Mouse (Mus musculus): Measurements from ENCODE around the gene Rhox3a. TPM values are rescaled to one million over a fixed set of nuclear protein-coding genes. Genes with fewer than 3 reads are reported as not detected.
"Not testable (repeated sequence)": the region's sequence is repeated elsewhere in the genome, so short reads cannot be mapped to it uniquely, and the experiment has no call there.

Rhox3a gene
- not detected in 2 replicates for polyA plus RNA-seq (2014; fragmentation: Nextera tagmentation; extraction: Ambion mirVana)

DNA sequence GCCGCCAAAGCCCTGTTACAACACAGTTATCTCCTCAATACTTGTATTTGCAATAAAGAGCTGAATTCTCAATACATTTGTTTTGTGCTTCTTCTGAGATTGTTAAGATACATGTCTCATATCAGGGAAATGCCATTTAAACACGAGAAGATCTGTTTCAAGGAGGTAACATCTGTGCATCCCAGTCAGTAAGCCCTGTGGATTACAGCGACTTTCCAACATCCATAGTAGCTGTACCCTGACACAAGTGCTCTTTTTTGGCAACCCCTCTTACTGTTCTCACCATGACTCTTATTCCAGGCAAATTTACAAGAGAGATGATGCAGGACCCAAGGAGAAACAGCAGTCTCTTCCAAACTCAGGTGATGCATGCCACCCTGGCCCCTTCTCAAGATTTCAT is at the start of gene Rhox3a:
Gene Rhox3a, plus strand, starts transcription at position 301 of the 400 bp plus-strand sequence.
- H3K27ac ChIP-seq; H3K4me3 ChIP-seq (replicated peaks; ENCODE audit: low read length); H3K9me3 ChIP-seq (ENCODE audit: control insufficient read depth, low read length); DNase-seq (ENCODE audit: low spot score); H3K27me3 ChIP-seq (ENCODE audit: control insufficient read depth, insufficient read depth, low read length); H3K9ac ChIP-seq; H3K36me3 ChIP-seq (replicated peaks; ENCODE audit: control insufficient read depth, insufficient read depth); ATAC-seq (ENCODE audit: low FRiP score); H3K4me1 ChIP-seq (replicated peaks; ENCODE audit: control insufficient read depth, insufficient read depth, low read length); H3K4me2 ChIP-seq (replicated peaks): not testable (repeated sequence)
- 100% methylated on average over 1 of the region's 3 CpGs for WGBS

DNA sequence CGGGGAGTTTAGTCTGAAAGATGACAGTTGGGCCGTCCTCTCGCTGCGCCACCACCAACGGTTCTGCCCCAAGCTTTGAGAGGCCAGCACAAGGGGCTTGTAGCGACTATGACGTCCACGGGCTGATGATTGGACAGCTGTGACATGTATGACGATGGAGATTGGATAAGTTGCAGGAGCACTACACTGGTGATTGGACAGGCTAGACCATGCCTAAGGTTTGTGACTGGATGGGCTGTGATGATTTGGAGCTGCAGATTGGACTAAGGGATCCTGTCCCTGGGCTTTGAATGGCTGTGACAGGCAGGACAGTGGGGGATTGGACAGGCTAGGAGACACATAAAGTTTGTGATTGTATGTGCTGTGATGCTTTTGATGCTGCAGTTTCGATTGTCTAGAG is 38.8 kb upstream of the Rhox3a start, which contains the start of gene Gm9:
Gene Gm9, minus strand, starts transcription at position 101 of the 400 bp plus-strand sequence.
- Histone ChIP-seq H3K9ac (no peak within 1 kb of the TSS), H3K27me3 (ENCODE audit: control insufficient read depth, insufficient read depth, low read length) (no peaks in the 10 kb centered on the region), H3K4me2 (replicated peaks) (no peak within 1 kb of the TSS), H3K36me3 (replicated peaks; ENCODE audit: control insufficient read depth, insufficient read depth) (no peaks in the 10 kb centered on the region), H3K4me3 (replicated peaks; ENCODE audit: low read length) (no peak within 1 kb of the TSS), H3K9me3 (ENCODE audit: control insufficient read depth, low read length) (no peaks in the 10 kb centered on the region), H3K4me1 (replicated peaks; ENCODE audit: control insufficient read depth, insufficient read depth, low read length) (no peaks in the 10 kb centered on the region), H3K27ac (no peak within 1 kb of the TSS)
- DNase-seq (ENCODE audit: low spot score) (no peak), ATAC-seq (ENCODE audit: low FRiP score) (no peak)
- WGBS = 91% methylated on average over 10 of the region's 10 CpGs

DNA sequence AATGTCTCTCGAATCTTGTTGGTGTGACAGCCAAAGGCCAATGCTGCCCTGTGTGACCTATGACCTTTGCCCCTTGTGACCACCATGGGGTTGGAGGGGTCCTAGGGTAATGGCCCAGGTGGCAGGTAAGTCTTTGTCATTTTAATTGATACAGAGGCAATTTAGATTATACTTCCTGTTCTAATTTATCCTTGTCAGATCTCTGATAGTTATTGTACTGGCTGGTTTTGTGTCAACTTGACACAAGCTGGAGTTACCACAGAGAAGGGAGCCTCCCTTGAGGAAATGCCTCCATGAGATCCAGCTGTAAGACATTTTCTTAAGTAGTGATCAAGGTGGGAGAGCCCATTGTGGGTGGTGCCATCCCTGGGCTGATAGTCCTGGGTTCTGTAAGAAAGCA is 27.6 kb upstream of the Rhox3a start, which contains the start of gene Rhox1:
Gene Rhox1, minus strand, starts transcription at position 101 of the 400 bp plus-strand sequence.
- not testable (repeated sequence) for H3K9me3 ChIP-seq (ENCODE audit: control insufficient read depth, low read length); ATAC-seq (ENCODE audit: low FRiP score); H3K4me1 ChIP-seq (replicated peaks; ENCODE audit: control insufficient read depth, insufficient read depth, low read length); H3K4me2 ChIP-seq (replicated peaks); DNase-seq (ENCODE audit: low spot score); H3K27ac ChIP-seq; H3K27me3 ChIP-seq (ENCODE audit: control insufficient read depth, insufficient read depth, low read length); H3K36me3 ChIP-seq (replicated peaks; ENCODE audit: control insufficient read depth, insufficient read depth); H3K4me3 ChIP-seq (replicated peaks; ENCODE audit: low read length); H3K9ac ChIP-seq
- WGBS = 85% methylated on average over 1 of the region's 1 CpGs

DNA sequence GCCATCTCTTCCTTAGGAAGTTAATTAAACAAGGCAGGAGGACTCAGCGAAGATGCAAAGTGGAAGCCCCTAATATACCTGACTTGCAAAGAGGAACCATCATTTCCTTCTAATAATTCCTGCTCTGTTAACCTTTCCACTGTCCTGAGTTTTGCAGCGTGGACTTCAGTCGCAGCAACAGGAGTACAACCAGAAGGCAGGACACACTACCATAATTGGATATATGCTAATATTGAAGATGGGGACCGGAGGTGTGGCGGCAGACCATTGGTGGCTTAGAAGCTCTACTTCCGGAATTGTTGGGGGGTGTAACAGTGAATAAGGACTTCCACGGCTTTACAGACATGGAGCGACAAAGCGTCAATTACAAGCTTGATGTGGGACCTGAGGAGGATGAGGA is 5.0 kb upstream of the Rhox3a start, which contains the start of gene Rhox2a:
Gene Rhox2a, plus strand, starts transcription at position 301 of the 400 bp plus-strand sequence.
- not testable (repeated sequence) for H3K27ac ChIP-seq; H3K4me3 ChIP-seq (replicated peaks; ENCODE audit: low read length); ATAC-seq (ENCODE audit: low FRiP score); H3K4me1 ChIP-seq (replicated peaks; ENCODE audit: control insufficient read depth, insufficient read depth, low read length); H3K9ac ChIP-seq; H3K27me3 ChIP-seq (ENCODE audit: control insufficient read depth, insufficient read depth, low read length); H3K9me3 ChIP-seq (ENCODE audit: control insufficient read depth, low read length); H3K4me2 ChIP-seq (replicated peaks); H3K36me3 ChIP-seq (replicated peaks; ENCODE audit: control insufficient read depth, insufficient read depth); DNase-seq (ENCODE audit: low spot score)
- no CpG with 5 or more reads among the region's 9 CpGs for WGBS

DNA sequence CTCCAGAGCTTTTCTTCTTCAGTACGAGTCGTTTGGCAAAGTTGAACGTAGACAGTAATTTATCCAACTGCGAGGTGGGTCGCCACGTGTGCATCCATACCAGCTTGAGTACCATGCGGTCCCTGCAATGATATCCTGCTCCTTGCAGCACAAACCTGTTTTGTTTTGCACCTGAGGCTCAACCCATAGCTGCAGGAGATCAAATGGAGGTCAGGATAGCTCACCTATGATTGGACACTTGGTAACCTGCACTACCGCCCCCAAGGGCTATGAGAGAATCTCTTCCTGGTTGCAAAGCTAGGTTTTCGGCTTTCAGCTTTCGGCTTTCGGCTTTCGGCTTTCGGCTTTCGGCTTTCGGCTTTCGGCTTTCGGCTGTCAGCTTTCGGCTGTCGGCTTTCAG is 15.3 kb downstream of the Rhox3a start, which contains the start of gene Rhox4a:
Gene Rhox4a, plus strand, starts transcription at position 301 of the 400 bp plus-strand sequence.
- not testable (repeated sequence) for H3K9ac ChIP-seq; H3K36me3 ChIP-seq (replicated peaks; ENCODE audit: control insufficient read depth, insufficient read depth); H3K9me3 ChIP-seq (ENCODE audit: control insufficient read depth, low read length); DNase-seq (ENCODE audit: low spot score); H3K4me2 ChIP-seq (replicated peaks); H3K4me3 ChIP-seq (replicated peaks; ENCODE audit: low read length); H3K27ac ChIP-seq; ATAC-seq (ENCODE audit: low FRiP score); H3K27me3 ChIP-seq (ENCODE audit: control insufficient read depth, insufficient read depth, low read length); H3K4me1 ChIP-seq (replicated peaks; ENCODE audit: control insufficient read depth, insufficient read depth, low read length)
- WGBS = 94% methylated on average over 11 of the region's 19 CpGs

Other genes starting within 250 kb of the Rhox3a start
- not detected in 2 replicates for gene Sowahd, start 201.1 kb upstream of the Rhox3a start, polyA plus RNA-seq (2014; fragmentation: Nextera tagmentation; extraction: Ambion mirVana)
- 293 and 367 TPM in 2 replicates for gene Rpl39, start 164.5 kb upstream of the Rhox3a start, polyA plus RNA-seq (2014; fragmentation: Nextera tagmentation; extraction: Ambion mirVana)
- 20.6 and 23.4 TPM in 2 replicates for gene Upf3b, start 139.6 kb upstream of the Rhox3a start, polyA plus RNA-seq (2014; fragmentation: Nextera tagmentation; extraction: Ambion mirVana)
- gene Nkap, start 123.1 kb upstream of the Rhox3a start, polyA plus RNA-seq (2014; fragmentation: Nextera tagmentation; extraction: Ambion mirVana) = 23.5 and 23.8 TPM in 2 replicates
- 0.14 and 0.35 TPM in 2 replicates for gene Akap14, start 81.1 kb upstream of the Rhox3a start, polyA plus RNA-seq (2014; fragmentation: Nextera tagmentation; extraction: Ambion mirVana)
- gene Ndufa1, start 58.8 kb upstream of the Rhox3a start, polyA plus RNA-seq (2014; fragmentation: Nextera tagmentation; extraction: Ambion mirVana) = 720 and 850 TPM in 2 replicates
- gene Rnf113a1, start 58.7 kb upstream of the Rhox3a start, polyA plus RNA-seq (2014; fragmentation: Nextera tagmentation; extraction: Ambion mirVana) = 23.3 and 28.3 TPM in 2 replicates
- not detected in 2 replicates for gene Gm9, start 38.9 kb upstream of the Rhox3a start, polyA plus RNA-seq (2014; fragmentation: Nextera tagmentation; extraction: Ambion mirVana)
- gene Rhox1, start 27.7 kb upstream of the Rhox3a start, polyA plus RNA-seq (2014; fragmentation: Nextera tagmentation; extraction: Ambion mirVana) = not detected in 2 replicates
- not detected in 2 replicates for gene Rhox2a, start 4.9 kb upstream of the Rhox3a start, polyA plus RNA-seq (2014; fragmentation: Nextera tagmentation; extraction: Ambion mirVana)
- gene Rhox4a, start 15.4 kb downstream of the Rhox3a start, polyA plus RNA-seq (2014; fragmentation: Nextera tagmentation; extraction: Ambion mirVana) = not detected in 2 replicates
- not detected in 2 replicates for gene Rhox3a2, start 130.1 kb downstream of the Rhox3a start, polyA plus RNA-seq (2014; fragmentation: Nextera tagmentation; extraction: Ambion mirVana)
- not detected in 2 replicates for gene Rhox4a2, start 140.9 kb downstream of the Rhox3a start, polyA plus RNA-seq (2014; fragmentation: Nextera tagmentation; extraction: Ambion mirVana)
- not detected in 2 replicates for gene Rhox2b, start 162.1 kb downstream of the Rhox3a start, polyA plus RNA-seq (2014; fragmentation: Nextera tagmentation; extraction: Ambion mirVana)
- not detected in 2 replicates for gene Rhox4b, start 182.6 kb downstream of the Rhox3a start, polyA plus RNA-seq (2014; fragmentation: Nextera tagmentation; extraction: Ambion mirVana)
- not detected in 2 replicates for gene Rhox2c, start 203.8 kb downstream of the Rhox3a start, polyA plus RNA-seq (2014; fragmentation: Nextera tagmentation; extraction: Ambion mirVana)
- gene Rhox3c, start 208.7 kb downstream of the Rhox3a start, polyA plus RNA-seq (2014; fragmentation: Nextera tagmentation; extraction: Ambion mirVana) = not detected in 2 replicates
- not detected in 2 replicates for gene Rhox4c, start 230.4 kb downstream of the Rhox3a start, polyA plus RNA-seq (2014; fragmentation: Nextera tagmentation; extraction: Ambion mirVana)
- not detected in 2 replicates for gene Rhox2d, start 243.5 kb downstream of the Rhox3a start, polyA plus RNA-seq (2014; fragmentation: Nextera tagmentation; extraction: Ambion mirVana)

Measured in hindbrain, embryonic 14.5 days (tissue).